Mouse (Mus musculus): Measurements from ENCODE around the gene Map6. TPM values are rescaled to one million over a fixed set of nuclear protein-coding genes. Genes with fewer than 3 reads are reported as not detected.

The Map6 gene
- polyA plus RNA-seq, 1 experiment from 2014 or later, result 0.06 TPM

DNA sequence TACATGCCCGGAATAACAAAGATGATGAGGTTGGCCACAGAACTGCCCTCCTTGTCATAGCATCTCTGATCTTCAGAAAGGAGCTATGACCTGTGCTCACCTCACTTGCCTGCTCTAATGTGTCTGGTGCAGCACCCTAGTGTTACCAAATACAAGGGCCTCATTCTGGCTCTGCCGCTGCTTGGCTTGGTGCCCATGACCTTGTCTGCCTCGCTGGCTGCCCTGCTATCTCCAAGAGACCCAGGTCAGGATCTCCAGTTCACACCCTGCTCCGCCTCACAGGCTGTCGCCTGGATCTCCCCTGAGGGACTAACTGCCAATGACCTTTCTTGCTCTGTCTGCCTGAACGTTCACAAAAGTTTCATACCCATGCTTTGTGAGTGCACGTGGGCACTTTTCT, 90.0 kb downstream of the Map6 start:
- ATAC-seq (peak; percentile 60), DNase-seq (peak; percentile 79)
- peaks cover 6% of the 10 kb centered on the region; the same call in 1 of the 2 replicates for H3K27me3 ChIP-seq (ENCODE audit: insufficient read depth, low read length)
- 40% methylated on average over 7 of the region's 7 CpGs for WGBS (ENCODE audit: insufficient replicate concordance)
- H3K4me2 ChIP-seq (ENCODE audit: low read depth, low read length), result no peak overlapping the region
- no peak overlapping the region for H3K9ac ChIP-seq (replicated peaks)
- no peaks in the 10 kb centered on the region for H3K36me3 ChIP-seq (replicated peaks; ENCODE audit: insufficient read depth, low read length)
- H3K4me3 ChIP-seq (ENCODE audit: low read depth, low read length), result no peak overlapping the region
- H3K27ac ChIP-seq (ENCODE audit: low read depth), result no peak overlapping the region
- H3K9me3 ChIP-seq (ENCODE audit: low read length), result no peaks in the 10 kb centered on the region
- TF ChIP-seq CTCF (IDR thresholded peaks at IDR 0.05; ENCODE audit: low read depth), result no peak
- no peak for TF ChIP-seq EP300 (IDR thresholded peaks at IDR 0.05; ENCODE audit: low read depth)
- peaks cover 24% of the 10 kb centered on the region for H3K4me1 ChIP-seq (ENCODE audit: insufficient read depth)

- Histone ChIP-seq H3K4me1 (ENCODE audit: insufficient read depth) (peaks cover 24% of the 10 kb centered on the region), H3K27me3 (ENCODE audit: insufficient read depth, low read length) (0 out of 2 replicates have a peak, but pooled peaks cover 5% of the 10 kb centered on the region), H3K9ac (replicated peaks) (no peak overlapping the region), H3K9me3 (ENCODE audit: low read length) (no peaks in the 10 kb centered on the region), H3K27ac (ENCODE audit: low read depth) (no peak overlapping the region), H3K4me2 (ENCODE audit: low read depth, low read length) (no peak overlapping the region), H3K36me3 (replicated peaks; ENCODE audit: insufficient read depth, low read length) (no peaks in the 10 kb centered on the region), H3K4me3 (ENCODE audit: low read depth, low read length) (no peak overlapping the region)
- DNase-seq (no peak), ATAC-seq (no peak)
- TF ChIP-seq CTCF (IDR thresholded peaks at IDR 0.05; ENCODE audit: low read depth) (no peak), EP300 (IDR thresholded peaks at IDR 0.05; ENCODE audit: low read depth) (no peak)
- WGBS (ENCODE audit: insufficient replicate concordance), result 77% methylated on average over 8 of the region's 8 CpGs
These were observed 91.1 kb downstream of the Map6 start for GRCm38 (mm10) chr7:99358371-99358770.

GRCm38 (mm10) chr7:99360021-99360802, 93.0 kb downstream of the Map6 start:
- no peak for TF ChIP-seq CTCF (IDR thresholded peaks at IDR 0.05; ENCODE audit: low read depth)
- no peak for TF ChIP-seq EP300 (IDR thresholded peaks at IDR 0.05; ENCODE audit: low read depth)
- peaks cover 24% of the 10 kb centered on the region for H3K4me1 ChIP-seq (ENCODE audit: insufficient read depth)
- no peak overlapping the region for H3K9ac ChIP-seq (replicated peaks)
- no peak overlapping the region for H3K27ac ChIP-seq (ENCODE audit: low read depth)
- H3K9me3 ChIP-seq (ENCODE audit: low read length), result no peaks in the 10 kb centered on the region
- 43% methylated on average over 10 of the region's 10 CpGs for WGBS (ENCODE audit: insufficient replicate concordance)
- DNase-seq (peak; percentile 45), ATAC-seq (peak; percentile 65)
- H3K4me2 ChIP-seq (ENCODE audit: low read depth, low read length), result no peak overlapping the region
- H3K36me3 ChIP-seq (replicated peaks; ENCODE audit: insufficient read depth, low read length), result no peaks in the 10 kb centered on the region
- H3K27me3 ChIP-seq (ENCODE audit: insufficient read depth, low read length), result no peaks in the 10 kb centered on the region
- no peak overlapping the region for H3K4me3 ChIP-seq (ENCODE audit: low read depth, low read length)

DNA sequence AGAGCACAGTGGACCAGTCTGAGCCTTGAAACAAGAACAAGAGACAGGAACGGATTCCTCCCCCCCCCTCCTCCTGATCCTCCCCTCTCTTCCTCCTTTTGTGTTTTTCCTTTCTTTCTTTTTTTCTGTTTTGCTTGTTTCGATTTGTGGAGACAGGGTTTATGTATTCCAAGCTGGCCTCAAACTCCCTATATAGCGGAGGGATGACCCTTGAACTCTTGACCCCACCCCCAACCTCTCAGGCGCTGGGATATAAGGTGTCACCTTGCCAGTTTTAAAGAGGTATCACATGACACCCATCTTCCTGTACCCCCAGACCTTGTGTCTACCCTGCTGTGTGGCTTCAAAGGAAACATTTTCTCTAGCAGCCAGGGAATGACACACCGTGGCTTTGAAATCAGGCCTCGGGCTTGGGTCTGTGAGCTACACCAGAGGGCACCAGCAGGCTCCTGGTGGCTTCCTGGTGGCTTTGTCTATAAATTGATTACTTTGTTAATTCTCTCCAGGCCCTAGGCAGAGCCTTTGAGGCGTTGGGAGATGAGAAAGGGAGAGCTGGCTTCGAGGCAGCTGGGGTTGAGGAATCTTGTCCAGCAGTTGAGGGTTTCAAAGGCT, 93.7 kb downstream of the Map6 start:
- Histone ChIP-seq H3K4me1 (ENCODE audit: insufficient read depth) (peaks cover 24% of the 10 kb centered on the region), H3K27ac (ENCODE audit: low read depth) (no peak overlapping the region), H3K9ac (replicated peaks) (no peak overlapping the region), H3K9me3 (ENCODE audit: low read length) (no peaks in the 10 kb centered on the region), H3K36me3 (replicated peaks; ENCODE audit: insufficient read depth, low read length) (no peaks in the 10 kb centered on the region), H3K27me3 (ENCODE audit: insufficient read depth, low read length) (no peaks in the 10 kb centered on the region), H3K4me2 (ENCODE audit: low read depth, low read length) (no peak overlapping the region), H3K4me3 (ENCODE audit: low read depth, low read length) (no peak overlapping the region)
- TF ChIP-seq CTCF (IDR thresholded peaks at IDR 0.05; ENCODE audit: low read depth) (no peak), EP300 (IDR thresholded peaks at IDR 0.05; ENCODE audit: low read depth) (no peak)
- ATAC-seq, result no peak
- WGBS (ENCODE audit: insufficient replicate concordance), result 51% methylated on average over 8 of the region's 8 CpGs
- no peak for DNase-seq

DNA sequence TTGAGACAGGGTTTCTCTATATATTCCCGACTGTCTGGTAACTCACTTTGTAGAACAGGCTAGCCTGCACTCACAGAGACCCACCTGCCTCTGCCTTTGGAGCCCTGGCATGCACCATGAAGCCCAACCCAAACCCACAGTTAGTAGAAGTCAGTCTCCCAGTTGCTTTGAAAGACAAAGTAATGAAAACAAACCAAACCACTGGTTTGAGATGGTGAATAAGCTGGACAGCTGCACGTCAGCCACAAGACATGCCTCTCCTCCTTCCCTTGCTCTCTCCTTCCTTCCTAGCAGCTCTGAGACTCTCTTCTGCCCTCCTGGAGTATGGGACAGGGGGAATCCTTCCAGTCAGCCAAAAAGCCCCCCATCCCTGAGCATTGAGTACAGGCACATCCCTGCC, 94.9 kb downstream of the Map6 start:
- Histone ChIP-seq H3K9ac (replicated peaks) (no peak overlapping the region), H3K27me3 (ENCODE audit: insufficient read depth, low read length) (no peaks in the 10 kb centered on the region), H3K4me1 (ENCODE audit: insufficient read depth) (peaks cover 12% of the 10 kb centered on the region), H3K4me2 (ENCODE audit: low read depth, low read length) (no peak overlapping the region), H3K9me3 (ENCODE audit: low read length) (no peaks in the 10 kb centered on the region), H3K4me3 (ENCODE audit: low read depth, low read length) (no peak overlapping the region), H3K27ac (ENCODE audit: low read depth) (no peak overlapping the region), H3K36me3 (replicated peaks; ENCODE audit: insufficient read depth, low read length) (no peaks in the 10 kb centered on the region)
- 74% methylated on average over 2 of the region's 2 CpGs for WGBS (ENCODE audit: insufficient replicate concordance)
- ATAC-seq (no peak), DNase-seq (no peak)
- TF ChIP-seq CTCF (IDR thresholded peaks at IDR 0.05; ENCODE audit: low read depth) (no peak), EP300 (IDR thresholded peaks at IDR 0.05; ENCODE audit: low read depth) (no peak)

- H3K4me2 ChIP-seq (ENCODE audit: low read depth, low read length), result no peak overlapping the region
- H3K27ac ChIP-seq (ENCODE audit: low read depth), result no peak overlapping the region
- peak; percentile 62 for DNase-seq
- WGBS (ENCODE audit: insufficient replicate concordance), result under 1% methylated on average over 5 of the region's 5 CpGs
- no peak overlapping the region for H3K9ac ChIP-seq (replicated peaks)
- ATAC-seq, result no peak
- no peaks in the 10 kb centered on the region for H3K27me3 ChIP-seq (ENCODE audit: insufficient read depth, low read length)
- peaks cover 4% of the 10 kb centered on the region; the same call in 1 of the 2 replicates for H3K4me1 ChIP-seq (ENCODE audit: insufficient read depth)
- H3K9me3 ChIP-seq (ENCODE audit: low read length), result no peaks in the 10 kb centered on the region
- no peaks in the 10 kb centered on the region for H3K36me3 ChIP-seq (replicated peaks; ENCODE audit: insufficient read depth, low read length)
- TF ChIP-seq EP300 (IDR thresholded peaks at IDR 0.05; ENCODE audit: low read depth) (no peak), CTCF (IDR thresholded peaks at IDR 0.05; ENCODE audit: low read depth) (peak; percentile 91)
- no peak overlapping the region for H3K4me3 ChIP-seq (ENCODE audit: low read depth, low read length)
These were observed 97.8 kb downstream of the Map6 start for GRCm38 (mm10) chr7:99365069-99365468.
